Mouse (Mus musculus) layer of hippocampus, adult 18-20 months (tissue): ENCODE data around the gene Cep295. TPM values are rescaled to one million over a fixed set of nuclear protein-coding genes. Genes with fewer than 3 reads are reported as not detected.

Experiments
- microRNA-seq, 2 experiments: library from miRNA; unstranded; fragments of <30 nt; microRNA quantifications; one replicate each; pipeline ENCODE4 v1.2.0; 2021
- total RNA-seq, 2 experiments: library from RNA; stranded (reverse); gene quantifications; 2 replicates each; pipeline ENCODE4 v1.2.3; 2021

Cep295 gene
- total RNA-seq, 2 experiments from 2014 or later, result 18.5 to 21.1 TPM

Small RNA genes lying within 50 kb of the gene (microRNA-seq; reads per million reads assigned to microRNA genes)
- gene Gm49349 (0 reads per million in 2 experiments), gene mmu-mir-7650 (0 reads per million in 2 experiments)

Other genes starting within 250 kb of the Cep295 start
- not detected for gene Hephl1, start 245.7 kb downstream of the Cep295 start, total RNA-seq
- 1 to 10 TPM; 6.4 TPM for gene Vstm5, start 118.7 kb downstream of the Cep295 start, total RNA-seq
- 10 to 100 TPM; 35.7 to 40.0 TPM for gene Med17, start 77.9 kb downstream of the Cep295 start, total RNA-seq
- 10 to 100 TPM; 30.6 to 32.9 TPM for gene Taf1d, start 51.6 kb downstream of the Cep295 start, total RNA-seq
- gene 4931406C07Rik, start 51.3 kb downstream of the Cep295 start, total RNA-seq, result 10 to 100 TPM; 16.7 to 18.2 TPM
- 1 to 10 TPM; 6.4 to 7.5 TPM for gene Smco4, start 135.6 kb upstream of the Cep295 start, total RNA-seq